Mouse (Mus musculus) forebrain, embryonic 14.5 days (tissue): ENCODE measurements at regions not wholly inside any gene's neighbourhood (a gene's known extent, or its start where the extent isn't known, plus 50 kb on each side); places are given as distances from the start of the nearest gene placed in this dataset.

ENCODE experiments used
- ATAC-seq: fragments of 200-750 bp; cut with Nextera tagmentation; 2 replicates; pipeline ENCODE4 v1.8.0; 2017; ENCODE audit warnings: mild to moderate bottlenecking, moderate library complexity
- DNase-seq: peaks from one replicate; pipeline ENCODE4 v3.0.0-alpha.2; 2015; ENCODE audit warnings: low spot score
- H3K27ac ChIP-seq: fragments of 300-500 bp; sonication (generic); 2 replicates; pipeline ENCODE4 v1.5.1; 2014; ENCODE audit warnings: low read depth, mild to moderate bottlenecking, control low read depth, low read length, moderate library complexity
- H3K27me3 ChIP-seq: fragments of 300-500 bp; sonication (generic); replicated peaks from 2 replicates; pipeline ENCODE4 v1.6.1; 2014; ENCODE audit warnings: low read length, control low read depth, mixed read lengths; ENCODE audit not compliant: control insufficient read depth, insufficient read depth
- H3K36me3 ChIP-seq: fragments of 300-500 bp; sonication (generic); 2 replicates; pipeline ENCODE4 v1.6.1; 2014; ENCODE audit warnings: low read length, control low read depth; ENCODE audit not compliant: control insufficient read depth, insufficient read depth
- H3K4me1 ChIP-seq: fragments of 300-500 bp; sonication (generic); 2 replicates; pipeline ENCODE4 v1.6.1; 2014; ENCODE audit warnings: antibody characterized with exemption, low read length, control low read depth; ENCODE audit not compliant: control insufficient read depth, insufficient read depth
- H3K4me2 ChIP-seq: fragments of 300-500 bp; sonication (generic); 2 replicates; pipeline ENCODE4 v1.6.1; 2014; ENCODE audit warnings: mild to moderate bottlenecking, control low read depth, low read length
- H3K4me3 ChIP-seq: fragments of 300-500 bp; sonication (generic); 2 replicates; pipeline ENCODE4 v1.5.1; 2014; ENCODE audit warnings: low read depth, low read length, control low read depth
- H3K9ac ChIP-seq: fragments of 300-500 bp; sonication (generic); 2 replicates; pipeline ENCODE4 v1.6.1; 2014; ENCODE audit warnings: mild to moderate bottlenecking, low read length, control low read depth, moderate library complexity
- H3K9me3 ChIP-seq: fragments of 300-500 bp; sonication (generic); replicated peaks from 2 replicates; pipeline ENCODE4 v1.6.1; 2016; ENCODE audit warnings: low read length, control low read depth, mixed read lengths; ENCODE audit not compliant: control insufficient read depth
- WGBS: fragments of 180-500 bp; shearing (Covaris S2); extraction: QIAGEN DNeasy Blood & Tissue Kit; methylation state at CpG from one replicate; pipeline ENCODE4 v1.1.7; 2014; 5-methylcytosine and 5-hydroxymethylcytosine counted together

DNA sequence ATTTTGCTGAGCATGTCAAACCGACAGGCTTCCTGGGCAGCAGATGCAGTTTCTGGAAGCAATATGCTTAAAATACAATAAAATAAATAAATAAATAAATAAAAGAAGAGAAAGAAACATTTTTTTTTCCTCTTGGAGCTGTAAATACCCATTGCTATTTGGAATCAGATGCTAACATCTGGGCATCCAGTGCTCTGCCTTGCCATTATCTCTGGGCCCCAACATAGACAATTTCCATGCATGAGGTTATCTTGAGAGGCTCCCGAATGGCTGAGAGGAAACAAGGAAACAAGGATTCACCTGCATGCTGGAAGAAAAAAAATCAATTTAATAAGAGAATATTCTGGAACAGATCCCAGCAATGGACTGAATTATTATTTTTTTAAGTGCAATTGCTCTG lies 120.0 kb upstream of the Meis1 start:
- Histone ChIP-seq H3K4me1 (no peaks in the 10 kb centered on the region), H3K36me3 (no peaks in the 10 kb centered on the region), H3K4me2 (no peak overlapping the region), H3K9ac (no peak overlapping the region), H3K27me3 (no peaks in the 10 kb centered on the region), H3K9me3 (no peaks in the 10 kb centered on the region), H3K4me3 (no peak overlapping the region), H3K27ac (no peak overlapping the region)
- DNase-seq (no peak), ATAC-seq (no peak)
- 72% methylated on average over 2 of the region's 2 CpGs for WGBS

GRCm38 (mm10) chr11:19143267-19144000 lies 124.6 kb upstream of the Meis1 start:
- H3K36me3 ChIP-seq: no peaks in the 10 kb centered on the region
- WGBS: 86% methylated on average over 17 of the region's 17 CpGs
- H3K4me3 ChIP-seq: no peak overlapping the region
- no peak overlapping the region for H3K4me2 ChIP-seq
- H3K9me3 ChIP-seq: no peaks in the 10 kb centered on the region
- no peak for DNase-seq
- H3K4me1 ChIP-seq: no peaks in the 10 kb centered on the region
- H3K27ac ChIP-seq: no peak overlapping the region
- no peaks in the 10 kb centered on the region for H3K27me3 ChIP-seq
- H3K9ac ChIP-seq: no peak overlapping the region
- ATAC-seq: no peak

GRCm38 (mm10) chr11:19144506-19144905 lies 125.7 kb upstream of the Meis1 start:
- WGBS: 84% methylated on average over 6 of the region's 6 CpGs
- no peak overlapping the region for H3K27ac ChIP-seq
- no peaks in the 10 kb centered on the region for H3K27me3 ChIP-seq
- no peaks in the 10 kb centered on the region for H3K36me3 ChIP-seq
- no peak overlapping the region for H3K9ac ChIP-seq
- no peak for ATAC-seq
- no peak for DNase-seq
- H3K9me3 ChIP-seq: no peaks in the 10 kb centered on the region
- no peaks in the 10 kb centered on the region for H3K4me1 ChIP-seq
- no peak overlapping the region for H3K4me3 ChIP-seq
- no peak overlapping the region for H3K4me2 ChIP-seq

DNA sequence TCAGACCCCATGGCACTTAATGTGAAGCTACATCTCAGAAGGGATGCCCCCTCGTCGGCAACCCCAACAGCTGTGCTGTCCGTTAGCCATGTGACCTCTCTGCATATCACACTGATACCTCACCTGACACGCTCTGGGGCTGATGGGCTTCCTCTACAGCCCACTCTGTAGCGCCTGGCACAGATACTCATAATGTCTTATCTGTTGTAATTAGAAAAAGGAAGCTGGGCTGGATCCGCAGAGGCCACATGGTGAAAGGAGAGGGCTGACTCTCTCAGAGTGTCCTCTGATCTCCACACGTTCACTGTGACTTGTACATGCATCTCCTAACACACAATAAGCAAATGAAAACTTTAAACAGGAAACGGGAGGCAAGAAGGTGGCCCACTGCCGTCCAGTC lies 126.5 kb upstream of the Meis1 start:
- H3K36me3 ChIP-seq: no peaks in the 10 kb centered on the region
- no peaks in the 10 kb centered on the region for H3K9me3 ChIP-seq
- H3K4me1 ChIP-seq: no peaks in the 10 kb centered on the region
- H3K9ac ChIP-seq: no peak overlapping the region
- no peak overlapping the region for H3K4me3 ChIP-seq
- ATAC-seq (no peak), DNase-seq (no peak)
- 93% methylated on average over 9 of the region's 9 CpGs for WGBS
- no peak overlapping the region for H3K27ac ChIP-seq
- no peaks in the 10 kb centered on the region for H3K27me3 ChIP-seq
- no peak overlapping the region for H3K4me2 ChIP-seq

- Histone ChIP-seq H3K9ac (no peak overlapping the region), H3K4me1 (no peaks in the 10 kb centered on the region), H3K9me3 (no peaks in the 10 kb centered on the region), H3K27ac (no peak overlapping the region), H3K27me3 (no peaks in the 10 kb centered on the region), H3K4me3 (no peak overlapping the region), H3K4me2 (no peak overlapping the region), H3K36me3 (no peaks in the 10 kb centered on the region)
- DNase-seq (no peak), ATAC-seq (no peak)
- WGBS: 79% methylated on average over 3 of the region's 3 CpGs
These were observed 127.2 kb upstream of the Meis1 start for GRCm38 (mm10) chr11:19145991-19146390.

GRCm38 (mm10) chr11:19151026-19151425 lies 132.2 kb upstream of the Meis1 start:
- no peak for ATAC-seq
- Histone ChIP-seq H3K9me3 (no peaks in the 10 kb centered on the region), H3K4me2 (no peak overlapping the region), H3K27me3 (no peaks in the 10 kb centered on the region), H3K27ac (no peak overlapping the region), H3K4me1 (no peaks in the 10 kb centered on the region), H3K4me3 (no peak overlapping the region), H3K9ac (no peak overlapping the region), H3K36me3 (no peaks in the 10 kb centered on the region)
- DNase-seq: no peak
- 40% methylated on average over 3 of the region's 3 CpGs for WGBS

- ATAC-seq (no peak), DNase-seq (no peak)
- no peak overlapping the region for H3K27ac ChIP-seq
- 89% methylated on average over 4 of the region's 4 CpGs for WGBS
- no peaks in the 10 kb centered on the region for H3K4me1 ChIP-seq
- no peaks in the 10 kb centered on the region for H3K36me3 ChIP-seq
- H3K9me3 ChIP-seq: no peaks in the 10 kb centered on the region
- no peak overlapping the region for H3K4me3 ChIP-seq
- H3K9ac ChIP-seq: no peak overlapping the region
- H3K4me2 ChIP-seq: no peak overlapping the region
- H3K27me3 ChIP-seq: no peaks in the 10 kb centered on the region
These were observed 134.9 kb upstream of the Meis1 start for GRCm38 (mm10) chr11:19153714-19154113.

- Histone ChIP-seq H3K9me3 (no peaks in the 10 kb centered on the region), H3K9ac (no peak overlapping the region), H3K4me3 (no peak overlapping the region), H3K4me2 (no peak overlapping the region), H3K36me3 (no peaks in the 10 kb centered on the region), H3K4me1 (peaks cover 6% of the 10 kb centered on the region), H3K27me3 (no peaks in the 10 kb centered on the region), H3K27ac (no peak overlapping the region)
- ATAC-seq (no peak), DNase-seq (no peak)
- WGBS: 86% methylated on average over 4 of the region's 4 CpGs
These were observed 136.2 kb upstream of the Meis1 start for GRCm38 (mm10) chr11:19154813-19155616.

- Histone ChIP-seq H3K36me3 (no peaks in the 10 kb centered on the region), H3K27ac (no peak overlapping the region), H3K27me3 (no peaks in the 10 kb centered on the region), H3K4me3 (no peak overlapping the region), H3K9me3 (no peaks in the 10 kb centered on the region), H3K4me2 (no peak overlapping the region), H3K4me1 (peaks cover 6% of the 10 kb centered on the region), H3K9ac (no peak overlapping the region)
- DNase-seq (no peak), ATAC-seq (no peak)
- WGBS: 84% methylated on average over 2 of the region's 2 CpGs
These were observed 136.8 kb upstream of the Meis1 start for GRCm38 (mm10) chr11:19155617-19155983.
